Mouse (Mus musculus) G1E (cell line): ENCODE measurements around the gene Ddx56. TPM values are rescaled to one million over a fixed set of nuclear protein-coding genes. Genes with fewer than 3 reads are reported as not detected.

Source experiments
- ATAC-seq: 2 replicates; pipeline ENCODE4 v1.8.0; 2016; ENCODE audit warnings: mild to moderate bottlenecking; ENCODE audit not compliant: insufficient number of reproducible peaks, poor library complexity, low FRiP score, severe bottlenecking; ENCODE audit errors: extremely low read depth
- DNase-seq: peaks from one replicate; pipeline ENCODE4 v3.0.0; 2012; ENCODE audit warnings: low spot score
- H3K27me3 ChIP-seq: 2 replicates; pipeline ENCODE4 v1.6.1; 2012; ENCODE audit warnings: mild to moderate bottlenecking, low read length, inconsistent platforms; ENCODE audit not compliant: insufficient read depth
- H3K36me3 ChIP-seq: replicated peaks from 2 replicates; pipeline ENCODE3; 2012; ENCODE audit warnings: mild to moderate bottlenecking, inconsistent platforms
- H3K4me1 ChIP-seq: 2 replicates; pipeline ENCODE4 v1.6.1; 2012; ENCODE audit warnings: low read depth, low read length, inconsistent platforms, mixed read lengths; ENCODE audit not compliant: insufficient read depth
- H3K4me3 ChIP-seq: 2 replicates; pipeline ENCODE4 v1.5.1; 2012; ENCODE audit warnings: low read depth, mild to moderate bottlenecking, inconsistent platforms, low read length, moderate library complexity, mixed read lengths
- H3K9me3 ChIP-seq: replicated peaks from 2 replicates; pipeline ENCODE4 v1.6.1; 2012; ENCODE audit warnings: inconsistent platforms
- CTCF ChIP-seq: IDR thresholded peaks from 2 replicates; pipeline ENCODE4 v1.5.1; 2012; ENCODE audit warnings: low read depth, low read length, inconsistent platforms, mixed read lengths
- GATA1 ChIP-seq: IDR thresholded peaks from 2 replicates; pipeline ENCODE4 v1.6.1; 2012; ENCODE audit warnings: borderline replicate concordance, low read length, inconsistent platforms, mixed read lengths
- GATA2 ChIP-seq: IDR thresholded peaks from 2 replicates; pipeline ENCODE4 v1.6.1; 2012; ENCODE audit warnings: low read depth, low read length, inconsistent platforms, borderline replicate concordance
- POLR2AphosphoS5 ChIP-seq: IDR thresholded peaks from 2 replicates; pipeline ENCODE4 v1.6.1; 2012; ENCODE audit warnings: low read depth, low read length, inconsistent platforms; ENCODE audit not compliant: insufficient replicate concordance
- TAL1 ChIP-seq: conservative IDR thresholded peaks from 2 replicates; pipeline ENCODE4 v1.6.1; 2012; ENCODE audit warnings: low read depth, low read length, inconsistent platforms, mixed read lengths
- polyA plus RNA-seq: library from polyadenylated mRNA; stranded (reverse); fragments of >175 nt; gene quantifications from 2 replicates; pipeline ENCODE4 v1.2.3, GENCODE M21; 2012
- total RNA-seq, 2 experiments: library from RNA; stranded (forward) in 1 of 2; stranded (reverse) in 1 of 2; fragments of 200-1000 nt in 1 of 2; fragments of >200 nt in 1 of 2; fragmentation: Nextera tagmentation in 1 of 2; gene quantifications; 2 replicates each; pipeline ENCODE4 v1.2.3; 2014 to 2017

Ddx56 gene
- total and polyA plus RNA-seq, 3 experiments: 20.4 to 42.5 (median 40.6) TPM

GRCm38 (mm10) chr11:6222187-6222586, 45.4 kb downstream of the Ddx56 start:
- no peaks in the 10 kb centered on the region for H3K9me3 ChIP-seq
- H3K4me1 ChIP-seq: peaks cover 6% of the 10 kb centered on the region
- no peaks in the 10 kb centered on the region for H3K36me3 ChIP-seq
- DNase-seq (no peak), ATAC-seq (no peak)
- peaks cover 40% of the 10 kb centered on the region for H3K27me3 ChIP-seq
- TF ChIP-seq GATA2 (no peak), POLR2AphosphoS5 (no peak), CTCF (no peak), GATA1 (no peak), TAL1 (no peak)
- H3K4me3 ChIP-seq: no peak overlapping the region

DNA sequence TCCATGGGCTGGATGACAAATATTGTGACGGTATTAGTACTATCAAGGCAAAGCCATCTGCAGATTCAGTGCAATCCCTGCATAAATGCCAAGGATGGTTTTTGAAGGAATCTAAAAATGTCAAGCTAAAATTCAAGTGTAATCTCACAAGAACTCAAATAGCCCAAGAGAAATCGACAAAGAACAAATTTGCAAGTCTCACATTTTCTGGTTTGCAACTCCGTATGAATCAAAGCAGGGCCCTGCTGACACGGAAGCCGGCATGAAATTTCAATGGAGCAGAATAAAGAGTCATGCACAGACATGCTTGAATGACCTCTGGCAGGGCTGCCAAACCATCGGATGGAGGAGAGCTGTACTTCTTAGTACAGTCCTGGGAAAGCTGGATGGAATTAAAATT, 47.6 kb downstream of the Ddx56 start:
- no peak for TF ChIP-seq POLR2AphosphoS5
- TF ChIP-seq GATA2: no peak
- TF ChIP-seq CTCF: no peak
- no peak for TF ChIP-seq GATA1
- TF ChIP-seq TAL1: no peak
- DNase-seq: no peak
- Histone ChIP-seq H3K27me3 (peaks cover 24% of the 10 kb centered on the region), H3K4me1 (peaks cover 6% of the 10 kb centered on the region), H3K4me3 (no peak overlapping the region), H3K36me3 (no peaks in the 10 kb centered on the region), H3K9me3 (no peaks in the 10 kb centered on the region)
- no peak for ATAC-seq

DNA sequence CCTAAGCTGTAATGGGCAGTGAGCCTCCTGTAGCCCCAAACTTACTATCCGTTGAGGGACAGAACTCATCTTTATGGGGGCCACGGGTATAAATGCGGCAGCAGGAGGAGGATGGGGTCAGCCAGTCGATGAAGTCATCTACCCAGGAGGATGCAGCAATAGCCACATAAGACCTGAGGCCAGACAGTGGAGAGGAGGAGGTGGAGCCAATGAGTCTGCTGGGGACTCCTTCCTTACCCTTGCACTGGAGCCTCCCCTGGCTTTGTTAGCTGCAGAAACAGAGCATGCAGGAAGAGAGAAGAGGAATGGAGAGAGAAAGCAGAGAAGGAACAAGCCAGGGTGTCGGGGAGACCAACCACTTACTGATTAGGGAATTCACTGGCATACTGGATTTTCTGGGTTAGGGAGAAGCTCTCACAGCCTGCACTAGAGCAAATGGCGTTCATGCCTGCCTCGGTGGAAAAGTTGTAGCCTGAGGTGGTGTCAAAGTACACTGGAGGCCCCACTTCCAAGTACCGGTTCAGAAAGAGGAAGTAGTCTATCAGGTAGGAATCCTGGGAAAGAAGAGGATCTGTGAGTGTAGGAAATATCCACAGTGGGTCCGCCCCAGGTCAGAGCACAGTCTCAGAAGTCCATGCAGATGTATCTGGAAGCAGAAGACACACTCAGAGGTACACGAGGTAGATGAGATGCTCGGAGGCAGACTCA, 49.2 kb downstream of the Ddx56 start:
- H3K9me3 ChIP-seq: no peaks in the 10 kb centered on the region
- no peaks in the 10 kb centered on the region for H3K36me3 ChIP-seq
- no peak overlapping the region for H3K4me3 ChIP-seq
- peaks cover 17% of the 10 kb centered on the region for H3K27me3 ChIP-seq
- ATAC-seq: no peak
- H3K4me1 ChIP-seq: peaks cover 6% of the 10 kb centered on the region
- TF ChIP-seq GATA1: no peak
- no peak for TF ChIP-seq POLR2AphosphoS5
- no peak for TF ChIP-seq CTCF
- DNase-seq: no peak

DNA sequence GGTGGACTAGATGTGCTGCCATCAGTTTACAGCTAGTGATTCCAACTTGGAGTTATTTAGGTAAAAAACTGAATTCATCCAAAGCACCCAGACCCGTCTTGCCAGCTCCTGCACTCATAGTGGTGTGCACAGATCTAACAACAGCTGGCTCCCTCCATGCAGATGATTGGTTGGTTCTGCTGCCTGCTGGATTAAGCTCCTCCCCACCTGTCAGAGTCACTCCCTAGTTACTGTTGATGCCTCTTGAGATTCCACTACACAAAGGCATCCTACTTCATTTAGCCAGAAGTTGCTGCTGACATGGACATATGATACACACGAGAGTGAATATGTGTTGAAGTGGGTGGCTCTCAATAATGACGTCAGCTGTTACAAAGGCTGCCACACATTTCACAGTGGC, 50.7 kb downstream of the Ddx56 start:
- Histone ChIP-seq H3K36me3 (no peaks in the 10 kb centered on the region), H3K9me3 (no peaks in the 10 kb centered on the region), H3K27me3 (peaks cover 14% of the 10 kb centered on the region), H3K4me1 (peaks cover 6% of the 10 kb centered on the region), H3K4me3 (no peak overlapping the region)
- TF ChIP-seq GATA1 (no peak), CTCF (no peak), POLR2AphosphoS5 (no peak), TAL1 (no peak), GATA2 (no peak)
- no peak for DNase-seq
- no peak for ATAC-seq

Other genes starting within 250 kb of the Ddx56 start
- gene Camk2b, start 201.4 kb downstream of the Ddx56 start, total RNA-seq (2014; fragmentation: Nextera tagmentation): not detected in 2 replicates
- 0.06 and 0.16 TPM in 2 replicates for gene Camk2b, start 201.4 kb downstream of the Ddx56 start, total RNA-seq (2017)
- 0.01 TPM in 1 of 2 replicates, not detected in the other for gene Camk2b, start 201.4 kb downstream of the Ddx56 start, polyA plus RNA-seq
- gene A730071L15Rik, start 67.7 kb downstream of the Ddx56 start, total RNA-seq (2014; fragmentation: Nextera tagmentation): 2.4 TPM in 1 of 2 replicates, not detected in the other
- gene A730071L15Rik, start 67.7 kb downstream of the Ddx56 start, total RNA-seq (2017): 0.17 and 0.71 TPM in 2 replicates
- not detected in 2 replicates for gene A730071L15Rik, start 67.7 kb downstream of the Ddx56 start, polyA plus RNA-seq
- gene Nudcd3, start 67.4 kb downstream of the Ddx56 start, total RNA-seq (2014; fragmentation: Nextera tagmentation): 17.6 and 18.1 TPM in 2 replicates
- gene Nudcd3, start 67.4 kb downstream of the Ddx56 start, total RNA-seq (2017): 32.0 and 34.8 TPM in 2 replicates
- 21.7 and 25.7 TPM in 2 replicates for gene Nudcd3, start 67.4 kb downstream of the Ddx56 start, polyA plus RNA-seq
- gene Npc1l1, start 37.6 kb downstream of the Ddx56 start, total RNA-seq (2014; fragmentation: Nextera tagmentation): 0.24 TPM in 1 of 2 replicates, not detected in the other
- gene Npc1l1, start 37.6 kb downstream of the Ddx56 start, total RNA-seq (2017): 0.06 and 0.16 TPM in 2 replicates
- not detected in 2 replicates for gene Npc1l1, start 37.6 kb downstream of the Ddx56 start, polyA plus RNA-seq
- 39.7 and 45.1 TPM in 2 replicates for gene Tmed4, start 7.1 kb upstream of the Ddx56 start, total RNA-seq (2014; fragmentation: Nextera tagmentation)
- 34.7 and 36.1 TPM in 2 replicates for gene Tmed4, start 7.1 kb upstream of the Ddx56 start, total RNA-seq (2017)
- 33.2 and 38.1 TPM in 2 replicates for gene Tmed4, start 7.1 kb upstream of the Ddx56 start, polyA plus RNA-seq
- gene Ogdh, start 23.9 kb upstream of the Ddx56 start, total RNA-seq (2014; fragmentation: Nextera tagmentation): 97.5 and 108 TPM in 2 replicates
- 57.7 and 65.5 TPM in 2 replicates for gene Ogdh, start 23.9 kb upstream of the Ddx56 start, total RNA-seq (2017)
- 33.1 and 49.5 TPM in 2 replicates for gene Ogdh, start 23.9 kb upstream of the Ddx56 start, polyA plus RNA-seq
- gene Zmiz2, start 121.3 kb upstream of the Ddx56 start, total RNA-seq (2014; fragmentation: Nextera tagmentation): 63.4 and 75.4 TPM in 2 replicates
- 6.0 and 7.1 TPM in 2 replicates for gene Zmiz2, start 121.3 kb upstream of the Ddx56 start, total RNA-seq (2017)
- gene Zmiz2, start 121.3 kb upstream of the Ddx56 start, polyA plus RNA-seq: 245 and 292 TPM in 2 replicates
- gene Ppia, start 147.7 kb upstream of the Ddx56 start, total RNA-seq (2014; fragmentation: Nextera tagmentation): 1,642 and 2,027 TPM in 2 replicates
- gene Ppia, start 147.7 kb upstream of the Ddx56 start, total RNA-seq (2017): 3,073 and 3,673 TPM in 2 replicates
- gene Ppia, start 147.7 kb upstream of the Ddx56 start, polyA plus RNA-seq: 182 and 196 TPM in 2 replicates
- gene H2afv, start 176.7 kb upstream of the Ddx56 start, total RNA-seq (2014; fragmentation: Nextera tagmentation): 53.2 and 62.9 TPM in 2 replicates
- gene H2afv, start 176.7 kb upstream of the Ddx56 start, total RNA-seq (2017): 77.3 and 92.1 TPM in 2 replicates
- 68.1 and 97.5 TPM in 2 replicates for gene H2afv, start 176.7 kb upstream of the Ddx56 start, polyA plus RNA-seq
- gene Purb, start 208.1 kb upstream of the Ddx56 start, total RNA-seq (2014; fragmentation: Nextera tagmentation): 38.2 and 43.9 TPM in 2 replicates
- gene Purb, start 208.1 kb upstream of the Ddx56 start, total RNA-seq (2017): 32.0 and 34.5 TPM in 2 replicates
- 7.8 and 8.9 TPM in 2 replicates for gene Purb, start 208.1 kb upstream of the Ddx56 start, polyA plus RNA-seq